Mouse (Mus musculus): ENCODE results near the gene Atp8b2. TPM values are rescaled to one million over a fixed set of nuclear protein-coding genes. Genes with fewer than 3 reads are reported as not detected.

The Atp8b2 gene
- 14.8 and 16.5 TPM in 2 replicates for total RNA-seq (2017)

DNA sequence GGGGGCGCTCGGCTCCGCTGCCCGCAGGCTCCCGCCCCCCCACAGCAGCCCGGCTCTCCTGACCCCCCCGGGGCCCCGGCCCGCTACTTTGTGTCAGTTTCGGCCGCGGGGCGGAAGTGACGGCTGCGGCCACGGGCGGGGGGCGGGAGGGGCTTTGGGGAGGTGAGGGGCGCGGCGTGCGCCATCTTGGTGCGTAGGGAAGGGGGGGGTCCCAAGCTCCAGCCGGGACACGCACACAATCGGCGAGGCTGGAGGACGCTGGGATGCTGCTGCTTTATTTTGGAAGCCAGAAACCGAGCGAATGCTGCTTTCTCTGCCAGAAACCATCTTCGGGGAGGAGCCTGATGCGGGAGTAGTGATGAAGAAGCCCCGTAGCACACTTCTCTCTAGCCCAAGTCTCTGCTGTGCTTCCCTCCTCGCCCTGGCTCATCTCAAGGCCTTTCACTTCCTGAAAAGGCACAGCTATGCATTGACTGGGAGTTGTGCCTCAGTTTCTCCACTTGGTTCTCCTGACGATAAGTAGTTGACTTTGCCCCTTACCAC is at the start of gene Atp8b2:
Atp8b2 (minus strand) TSS at position 288 of the 543 bp plus-strand sequence.
- ATAC-seq (replicated peaks; ENCODE audit: low read depth, poor library complexity, severe bottlenecking): peak; percentile 13

DNA sequence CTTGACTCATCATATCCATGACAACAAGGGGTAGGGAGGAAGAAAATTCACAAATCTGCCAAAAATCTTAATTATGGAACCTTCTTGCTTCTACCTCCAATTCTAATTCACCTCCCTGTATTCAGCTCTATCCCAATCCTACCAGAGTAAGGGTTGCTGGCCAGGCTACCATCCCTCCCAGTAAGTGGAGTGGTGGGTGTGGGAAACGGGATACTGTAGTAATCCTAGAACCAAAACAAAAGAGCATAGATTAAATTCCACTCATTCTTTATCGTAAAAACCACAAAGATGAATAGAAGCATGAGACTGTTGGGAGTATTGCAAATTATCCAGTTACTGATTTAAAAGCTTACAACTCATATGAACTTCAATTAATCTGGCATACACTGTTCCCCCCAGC is 47.0 kb upstream of the Atp8b2 start:
- ATAC-seq (replicated peaks; ENCODE audit: low read depth, poor library complexity, severe bottlenecking): no peak

DNA sequence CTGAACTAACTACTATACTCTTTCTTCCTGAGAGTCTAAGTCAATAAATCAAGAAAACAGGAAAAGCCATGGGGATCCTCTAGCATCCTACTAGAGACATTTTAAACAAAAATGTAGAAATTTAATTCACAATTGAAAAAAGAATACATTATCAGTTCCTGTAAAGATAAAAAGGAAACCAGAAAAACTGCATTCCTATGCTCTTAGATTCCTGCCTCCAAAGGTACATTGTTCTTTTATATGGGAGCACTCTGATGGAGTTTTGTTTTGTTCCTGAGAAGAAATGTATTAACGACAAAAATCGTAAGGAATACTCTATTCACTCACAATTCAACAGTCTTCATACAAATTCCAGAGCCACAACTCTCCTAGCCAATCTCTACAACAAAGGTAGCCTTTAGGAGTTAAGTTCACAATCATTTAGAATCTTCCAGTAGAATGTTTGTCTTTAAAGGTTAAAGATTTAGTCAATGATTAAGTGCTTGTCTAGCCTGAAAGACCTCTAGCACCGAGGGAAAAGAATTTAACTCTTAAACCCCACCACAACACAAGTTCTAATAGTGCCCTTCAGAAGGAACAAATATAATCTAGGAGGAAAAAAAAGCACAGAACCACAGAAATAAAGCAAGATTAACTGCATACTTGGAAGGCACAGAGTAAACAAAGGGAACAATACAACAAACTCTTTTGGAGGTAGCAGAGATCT is 40.9 kb upstream of the Atp8b2 start:
- ATAC-seq (replicated peaks; ENCODE audit: low read depth, poor library complexity, severe bottlenecking): no peak

DNA sequence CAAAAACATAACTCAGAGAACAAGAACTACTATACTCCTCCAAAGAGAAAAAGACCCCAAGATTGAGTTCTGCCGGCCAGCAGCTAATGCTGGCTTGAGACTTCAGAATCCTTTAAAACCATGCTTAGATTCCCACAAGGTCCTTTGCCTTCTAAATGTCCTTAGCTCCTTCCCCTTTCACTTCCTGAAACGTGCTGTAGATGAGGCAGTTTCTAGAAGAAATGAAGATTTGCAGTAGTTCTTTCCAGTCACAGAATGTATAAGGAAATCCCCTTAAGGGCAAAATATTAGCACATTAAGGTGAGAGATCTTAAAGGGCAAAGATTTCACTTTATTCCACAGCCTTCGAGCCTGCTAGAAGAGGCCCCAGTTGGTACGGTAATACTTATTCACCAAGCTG is 36.5 kb upstream of the Atp8b2 start:
- no peak for ATAC-seq (replicated peaks; ENCODE audit: low read depth, poor library complexity, severe bottlenecking)

DNA sequence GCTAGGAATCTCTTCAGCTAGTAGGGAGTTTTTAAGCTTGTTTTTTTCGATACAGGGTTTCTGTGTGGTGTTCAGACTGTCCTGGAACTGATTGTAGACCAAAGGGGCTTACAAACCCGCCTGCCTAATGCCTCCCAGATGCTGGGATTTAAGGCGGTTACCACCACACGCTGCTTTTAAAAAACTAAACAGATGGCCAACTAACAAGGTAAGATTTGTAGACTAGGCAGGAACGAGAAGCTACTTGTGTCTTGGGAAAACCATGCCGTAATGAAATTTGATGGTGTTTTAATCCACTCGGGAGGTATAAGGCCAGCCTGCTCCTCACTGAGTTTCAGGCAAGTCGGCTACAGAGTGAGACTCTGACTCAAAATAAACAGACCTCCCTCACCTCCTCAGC is 35.8 kb upstream of the Atp8b2 start:
- ATAC-seq (replicated peaks; ENCODE audit: low read depth, poor library complexity, severe bottlenecking): no peak

DNA sequence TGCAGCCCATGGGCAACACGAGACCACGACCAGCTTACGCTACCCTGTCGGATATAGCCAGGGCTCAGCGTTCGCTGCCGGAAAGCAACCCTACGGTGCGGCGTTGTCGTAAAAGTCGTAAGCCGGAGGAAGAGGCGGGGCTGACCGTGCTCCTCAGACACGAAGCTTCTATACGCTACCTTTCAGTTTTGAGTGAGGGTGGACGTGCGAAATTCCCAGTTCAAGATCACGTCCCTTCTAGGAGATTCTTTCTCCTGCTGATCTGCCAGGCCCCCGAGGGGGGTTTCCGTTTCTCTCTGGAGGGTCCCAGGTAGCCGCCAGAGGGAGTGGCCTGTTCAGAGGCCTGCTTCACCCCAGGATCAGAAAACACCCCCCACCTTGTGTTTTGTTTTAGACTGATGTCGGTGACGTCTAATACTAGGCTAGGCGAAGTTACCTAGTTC is 35.3 kb upstream of the Atp8b2 start, which contains the start of gene Hax1:
Hax1 (minus strand) TSS at position 169 of the 443 bp plus-strand sequence.
- peak; percentile 97 for ATAC-seq (replicated peaks; ENCODE audit: low read depth, poor library complexity, severe bottlenecking)

DNA sequence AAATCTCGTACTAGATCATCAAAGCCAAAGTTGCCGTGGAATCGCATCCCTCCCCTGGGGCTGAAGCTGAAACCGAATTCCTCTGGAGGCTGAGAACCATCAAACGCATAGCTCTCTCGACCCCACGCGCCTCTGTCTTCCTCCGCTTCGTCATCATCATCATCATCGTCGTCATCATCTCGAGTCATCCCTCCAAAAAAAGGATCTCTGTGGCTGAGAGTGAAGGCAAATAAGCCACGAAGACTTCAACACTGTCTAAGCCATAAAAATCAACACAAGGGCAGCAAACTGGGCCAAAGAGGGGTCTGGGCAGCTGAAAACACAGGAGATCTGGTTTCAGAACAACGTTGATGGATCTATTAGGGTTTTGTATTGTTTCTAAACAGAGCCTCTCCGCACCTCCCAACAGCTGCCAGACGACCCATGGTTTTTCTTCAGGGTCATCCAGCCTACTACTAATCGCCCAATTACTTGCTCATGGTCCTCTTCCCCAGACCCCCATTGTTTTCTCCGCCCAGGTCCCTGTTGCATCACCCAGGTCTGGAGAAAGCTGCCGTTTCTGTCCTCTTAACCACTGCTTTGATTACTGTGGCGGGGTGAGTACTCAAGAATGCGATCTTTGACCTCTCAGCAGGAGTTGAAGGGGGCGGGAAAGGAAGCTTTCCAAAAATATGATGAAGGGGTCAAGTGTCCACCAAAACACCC is 34.6 kb upstream of the Atp8b2 start:
- peak; percentile 30 for ATAC-seq (replicated peaks; ENCODE audit: low read depth, poor library complexity, severe bottlenecking)

DNA sequence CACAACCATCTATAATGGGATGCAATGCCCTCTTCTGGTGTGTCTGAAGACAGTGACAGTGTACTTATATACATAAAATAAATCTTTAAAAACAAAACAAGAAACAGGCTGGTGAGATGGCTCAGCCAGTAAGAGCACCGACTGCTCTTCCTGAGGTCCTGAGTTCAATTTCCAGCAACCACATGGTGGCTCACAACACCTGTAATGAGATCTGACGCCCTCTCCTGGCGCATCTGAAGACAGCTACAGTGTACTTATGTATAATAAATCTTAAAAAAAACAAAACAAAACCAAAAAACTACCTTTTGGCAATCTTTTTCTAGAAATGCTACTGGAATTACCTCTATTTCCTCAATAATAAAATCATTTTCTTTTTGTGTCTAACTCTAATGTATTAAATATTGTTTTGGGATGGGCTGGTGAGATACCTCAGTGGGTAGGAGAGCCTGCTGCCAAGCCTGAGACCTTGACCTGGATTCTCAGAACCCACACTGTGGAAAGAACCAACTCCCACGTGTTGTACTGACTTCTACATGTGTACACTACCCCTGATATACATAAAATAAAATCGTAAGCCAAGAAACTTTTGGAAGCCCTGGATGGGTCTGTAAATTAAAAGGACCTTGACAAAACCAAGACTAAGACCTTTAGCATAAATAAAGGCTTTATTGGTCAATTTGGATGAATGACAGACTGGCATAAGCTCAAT is 31.7 kb upstream of the Atp8b2 start:
- no peak for ATAC-seq (replicated peaks; ENCODE audit: low read depth, poor library complexity, severe bottlenecking)

DNA sequence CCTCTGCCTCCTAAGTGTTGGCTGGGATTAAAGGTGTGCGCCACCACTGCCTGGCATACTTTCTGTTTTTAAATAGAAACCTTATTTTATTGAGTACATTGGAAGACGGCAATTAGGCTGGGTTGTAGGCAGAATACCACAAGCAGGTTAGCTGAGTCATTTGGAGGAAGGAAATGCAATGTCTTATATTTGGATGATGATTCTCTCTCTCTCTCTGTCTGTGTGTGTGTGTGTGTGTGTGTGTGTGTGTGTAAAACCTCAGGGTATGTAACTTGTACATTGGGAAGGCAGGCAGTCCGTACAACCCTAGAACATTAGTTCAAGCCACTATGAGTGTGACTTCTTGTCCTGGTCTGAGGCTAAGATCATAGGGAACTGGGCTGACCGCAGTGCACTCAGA is 24.5 kb upstream of the Atp8b2 start:
- peak; percentile 91 for ATAC-seq (replicated peaks; ENCODE audit: low read depth, poor library complexity, severe bottlenecking)

DNA sequence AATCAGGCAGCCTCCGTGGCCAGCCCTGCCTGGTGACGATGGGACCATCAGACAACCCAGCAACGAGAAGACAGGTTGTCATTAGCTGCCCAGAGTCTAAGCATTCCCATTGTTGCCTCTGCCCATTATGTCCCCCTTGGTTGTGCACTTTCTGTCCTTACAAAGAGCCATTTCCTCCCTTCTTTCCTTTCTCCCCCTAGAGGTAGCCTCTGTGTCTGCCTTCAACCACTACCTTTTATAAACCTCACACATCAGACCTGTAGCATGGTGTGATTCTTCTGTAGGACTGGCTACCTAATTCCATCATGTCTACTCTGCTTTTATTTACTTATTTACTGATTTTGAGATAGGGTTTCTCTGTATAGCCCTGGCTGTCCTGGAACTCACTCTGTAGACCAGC is 23.9 kb upstream of the Atp8b2 start:
- 0 out of 2 replicates have a peak, but pooled peaks have one; percentile 61 for ATAC-seq (replicated peaks; ENCODE audit: low read depth, poor library complexity, severe bottlenecking)

DNA sequence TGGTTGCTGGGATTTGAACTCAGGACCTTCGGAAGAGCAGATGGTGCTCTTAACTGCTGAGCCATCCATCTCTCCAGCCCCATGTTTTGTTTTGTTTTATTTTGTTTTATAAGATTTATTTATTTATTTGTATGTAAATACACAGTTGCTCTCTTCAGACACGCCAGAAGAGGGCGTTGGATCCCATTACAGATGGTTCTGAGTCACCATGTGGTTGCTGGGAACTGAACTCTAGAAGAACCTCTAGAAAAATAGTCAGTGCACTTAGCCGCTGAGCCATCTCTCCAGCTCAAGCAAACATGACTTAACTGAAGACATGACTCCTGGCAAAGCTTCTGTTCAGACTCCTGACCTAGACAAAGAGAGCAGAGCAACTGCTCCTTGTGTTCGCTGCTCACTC is 19.1 kb upstream of the Atp8b2 start:
- no peak for ATAC-seq (replicated peaks; ENCODE audit: low read depth, poor library complexity, severe bottlenecking)

DNA sequence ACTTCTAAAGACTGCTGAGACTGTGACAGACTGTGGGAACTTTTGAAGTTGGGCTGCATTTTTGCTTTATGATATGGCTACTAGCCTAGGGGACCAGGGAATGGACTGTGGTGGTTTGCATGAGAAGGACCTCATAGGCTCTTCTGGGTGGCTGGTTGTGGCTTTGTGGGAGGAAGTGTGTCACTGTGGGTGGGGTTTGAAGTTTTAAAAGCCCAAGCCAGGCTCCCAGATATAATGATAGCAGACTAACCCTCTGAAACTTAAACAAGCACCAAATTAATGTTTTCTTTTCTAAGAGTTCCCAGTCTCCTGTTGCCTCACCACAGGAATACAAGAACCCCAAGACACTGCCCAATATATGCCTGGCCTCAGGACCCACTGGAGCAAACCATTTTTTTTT is 13.6 kb upstream of the Atp8b2 start:
- peak; percentile 47 for ATAC-seq (replicated peaks; ENCODE audit: low read depth, poor library complexity, severe bottlenecking)

DNA sequence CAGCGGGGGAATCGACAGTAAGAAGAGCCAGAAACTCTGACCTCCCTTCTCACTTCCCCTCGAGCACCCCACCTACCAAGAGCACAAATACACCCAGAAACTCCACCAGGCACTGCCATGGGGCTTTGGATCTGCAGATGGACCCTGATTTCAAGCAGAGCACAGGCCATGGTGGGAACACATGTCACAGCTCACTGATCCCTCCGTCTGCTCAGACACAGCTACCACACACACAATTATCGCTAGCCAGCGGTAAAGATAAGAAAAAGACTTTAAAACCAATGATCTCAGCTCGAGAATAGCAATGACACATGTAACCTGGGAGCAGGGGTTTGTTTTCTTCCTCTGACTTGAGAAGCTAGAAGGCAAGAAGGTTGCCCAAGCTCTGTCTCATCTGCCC is 5.2 kb upstream of the Atp8b2 start:
- no peak for ATAC-seq (replicated peaks; ENCODE audit: low read depth, poor library complexity, severe bottlenecking)

DNA sequence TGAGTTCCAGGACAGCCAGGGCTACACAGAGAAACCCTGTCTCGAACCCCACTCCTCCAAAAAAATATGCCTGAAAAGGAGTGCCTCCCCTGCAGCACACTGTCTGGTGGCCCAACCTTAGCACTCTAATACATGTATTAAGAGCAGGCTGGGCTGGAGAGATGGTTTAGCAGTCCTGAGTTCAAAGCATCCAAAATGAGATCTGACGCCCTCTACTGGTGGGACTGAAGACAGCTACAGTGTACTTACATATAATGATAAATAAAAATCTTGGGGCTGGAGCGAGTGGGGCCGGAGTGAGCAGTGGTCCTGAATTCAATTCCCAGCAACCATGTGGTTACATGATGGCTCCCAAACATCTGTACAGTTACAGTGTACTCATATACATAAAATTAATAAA is 3.6 kb upstream of the Atp8b2 start:
- ATAC-seq (replicated peaks; ENCODE audit: low read depth, poor library complexity, severe bottlenecking): no peak

DNA sequence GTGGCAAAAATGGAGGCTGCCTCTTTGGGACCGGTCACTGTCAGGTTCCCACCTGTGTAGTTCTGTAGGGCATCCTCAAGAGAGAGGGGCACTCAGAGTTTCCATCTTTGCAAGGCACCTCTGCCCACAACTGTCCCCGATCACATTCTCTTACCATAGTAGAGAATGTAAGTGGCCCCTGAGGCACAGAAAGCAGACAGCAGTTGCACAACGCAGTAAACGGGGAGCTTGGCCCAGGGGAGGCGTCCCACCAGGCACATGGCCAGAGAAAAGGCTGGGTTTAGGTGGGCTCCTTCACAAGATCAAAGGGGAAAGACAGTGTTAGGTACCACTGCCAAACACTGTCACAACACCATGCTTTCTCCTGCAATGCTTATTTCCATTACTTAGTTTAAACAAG is 2.7 kb upstream of the Atp8b2 start:
- no peak for ATAC-seq (replicated peaks; ENCODE audit: low read depth, poor library complexity, severe bottlenecking)

DNA sequence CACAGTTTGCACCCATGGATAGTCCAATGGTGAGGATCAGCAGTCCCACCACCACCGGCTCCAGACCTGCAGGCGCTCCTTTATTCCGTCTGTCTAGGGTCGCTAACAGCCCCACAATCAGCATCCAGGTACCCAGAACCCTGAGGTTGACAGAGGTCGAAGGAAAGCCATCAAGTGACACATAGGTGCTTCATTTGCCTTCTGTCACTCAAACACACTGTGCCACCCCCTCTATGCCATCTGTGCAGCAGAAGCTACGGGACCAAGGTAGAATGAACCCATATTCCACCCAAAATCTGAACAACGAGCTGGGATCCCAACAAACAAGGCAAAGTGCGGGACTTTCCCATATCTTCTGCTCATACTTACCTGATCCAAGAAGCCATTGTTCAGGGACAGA is 2.2 kb upstream of the Atp8b2 start:
- ATAC-seq (replicated peaks; ENCODE audit: low read depth, poor library complexity, severe bottlenecking): no peak

DNA sequence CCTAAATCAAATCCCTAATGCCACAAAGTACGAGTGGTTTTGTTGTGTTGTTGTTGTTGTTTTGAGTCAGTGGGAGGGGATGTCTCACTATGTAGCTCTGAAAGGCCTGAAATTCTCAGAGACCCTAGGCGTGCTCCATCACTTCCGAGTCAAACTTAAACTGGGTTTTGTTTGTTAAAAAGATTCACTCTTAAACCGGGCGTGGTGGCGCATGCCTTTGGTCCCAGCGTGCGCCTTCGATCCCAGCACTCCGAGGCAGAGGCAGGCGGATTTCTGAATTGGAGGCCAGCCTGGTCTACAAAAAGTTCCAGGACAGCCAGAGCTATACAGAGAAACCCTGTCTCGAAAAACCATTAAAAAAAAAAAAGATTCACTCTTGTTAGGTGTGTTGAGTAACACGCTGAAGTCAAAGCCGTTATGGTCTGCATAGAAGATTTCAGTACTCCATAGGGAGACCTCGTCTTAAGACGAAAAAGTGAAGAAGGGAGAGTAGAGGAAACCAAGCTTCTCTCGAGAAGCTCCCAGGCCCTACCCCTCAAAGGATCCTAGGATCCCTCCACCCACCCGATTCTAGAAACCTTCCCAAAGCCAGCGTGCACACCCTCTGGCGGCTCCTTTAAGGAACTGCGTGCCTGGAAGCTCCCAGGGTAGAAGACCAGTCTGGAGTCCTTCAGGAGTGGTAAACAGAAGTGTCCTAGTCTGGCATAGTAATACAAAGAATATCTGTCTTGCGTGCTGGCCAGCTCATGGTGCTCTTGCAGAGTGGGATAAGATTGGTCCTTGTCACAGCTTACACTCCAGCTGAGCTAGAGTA is 825 bp upstream of the Atp8b2 start:
- peak; percentile 48 for ATAC-seq (replicated peaks; ENCODE audit: low read depth, poor library complexity, severe bottlenecking)

DNA sequence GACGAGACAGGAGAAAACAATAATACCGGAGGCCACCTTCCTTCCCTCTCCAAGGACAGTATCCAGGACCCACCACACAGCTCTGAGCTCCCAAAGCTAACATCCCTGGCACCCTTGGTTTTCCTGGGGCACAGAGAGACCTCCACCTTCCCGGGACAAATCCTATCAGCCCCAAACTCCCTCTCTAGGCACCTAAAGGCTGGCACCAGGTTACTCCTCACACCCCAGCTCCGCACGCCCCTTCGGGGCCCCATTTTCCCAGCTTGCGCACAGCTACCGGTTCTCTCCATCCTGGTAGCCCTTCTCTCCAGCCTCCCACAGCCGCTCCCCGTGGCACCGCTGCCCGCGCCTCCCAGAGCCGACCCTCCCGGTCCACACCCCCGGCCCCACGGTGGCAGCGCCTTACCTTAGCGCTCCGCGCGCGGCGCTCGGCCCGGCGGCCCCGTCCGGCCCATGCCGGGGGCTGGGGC is 522 bp downstream of the Atp8b2 start:
- ATAC-seq (replicated peaks; ENCODE audit: low read depth, poor library complexity, severe bottlenecking): no peak

DNA sequence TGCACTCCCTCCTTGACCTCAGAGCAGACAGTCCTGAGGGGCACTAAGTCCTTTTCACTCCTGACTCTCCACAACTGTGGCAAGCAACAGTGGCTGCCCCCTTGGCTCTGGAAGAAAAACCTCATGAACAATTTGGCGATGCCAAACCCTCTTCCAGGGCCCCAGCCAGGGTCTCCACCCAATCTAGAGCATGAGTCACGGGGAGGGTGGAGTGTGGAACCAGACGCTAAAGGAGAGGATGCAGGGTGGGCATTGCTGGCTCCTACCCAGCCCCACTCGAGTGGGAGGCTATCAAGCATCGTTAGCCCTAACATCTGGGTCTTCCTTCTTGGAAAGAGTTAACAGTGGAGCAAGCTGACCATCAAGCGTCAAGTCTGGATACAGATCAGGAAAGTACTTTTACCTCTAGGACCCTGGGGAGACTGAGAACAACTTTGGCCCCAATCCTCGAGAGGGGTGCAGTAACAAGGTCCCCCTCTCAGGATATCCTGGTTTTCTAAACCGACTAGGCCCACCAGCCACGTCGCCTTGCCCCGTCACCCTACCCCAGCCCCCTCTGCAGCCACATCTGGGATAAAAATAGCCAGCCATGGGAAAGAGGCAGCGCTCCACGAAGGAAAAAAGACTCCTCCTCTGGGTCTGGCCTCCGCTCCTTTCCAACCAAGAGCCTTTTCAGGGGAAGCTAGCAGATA is 1.1 kb downstream of the Atp8b2 start:
- ATAC-seq (replicated peaks; ENCODE audit: low read depth, poor library complexity, severe bottlenecking): no peak
